In genomic region chr9:21333523-21333922, GRCm38 (mm10) we compare ENCODE assay signal across 1 mouse cellular context.
TF ChIP-seq lines count a peak whose summit lies in the region.

No protein-coding gene starts in this region.

TF ChIP-seq in myocyte, 11 proteins besides CTCF, POLR2A, EP300 and RAD21:
- TF ChIP-seq TCF12 (IDR thresholded peaks at IDR 0.05; ENCODE audit: insufficient read depth, poor library complexity, severe bottlenecking): no peak
- no peak for TF ChIP-seq E2F4 (IDR thresholded peaks at IDR 0.05; ENCODE audit: insufficient read depth)
- no peak for TF ChIP-seq SRF (IDR thresholded peaks at IDR 0.05; ENCODE audit: control insufficient read depth, insufficient read length, low read depth)
- TF ChIP-seq MAX (IDR thresholded peaks at IDR 0.05; ENCODE audit: low read depth): no peak
- TF ChIP-seq MYOG (IDR thresholded peaks at IDR 0.05; ENCODE audit: control insufficient read depth in 1 of 3, insufficient read depth in 1 of 3, insufficient read length in 2 of 3, low read depth in 2 of 3): no peak
- TF ChIP-seq CEBPB (IDR thresholded peaks at IDR 0.05; ENCODE audit: insufficient read depth, poor library complexity, severe bottlenecking): peak; percentile 28; the same call in 1 of the 2 replicates
